Mouse (Mus musculus): ENCODE measurements at regions not wholly inside any gene's neighbourhood (a gene's known extent, or its start where the extent isn't known, plus 50 kb on each side); places are given as distances from the start of the nearest gene placed in this dataset.

GRCm38 (mm10) chr8:35877581-35877980, 112.0 kb downstream of the Gm19410 start:
- no peak for DNase-seq

DNA sequence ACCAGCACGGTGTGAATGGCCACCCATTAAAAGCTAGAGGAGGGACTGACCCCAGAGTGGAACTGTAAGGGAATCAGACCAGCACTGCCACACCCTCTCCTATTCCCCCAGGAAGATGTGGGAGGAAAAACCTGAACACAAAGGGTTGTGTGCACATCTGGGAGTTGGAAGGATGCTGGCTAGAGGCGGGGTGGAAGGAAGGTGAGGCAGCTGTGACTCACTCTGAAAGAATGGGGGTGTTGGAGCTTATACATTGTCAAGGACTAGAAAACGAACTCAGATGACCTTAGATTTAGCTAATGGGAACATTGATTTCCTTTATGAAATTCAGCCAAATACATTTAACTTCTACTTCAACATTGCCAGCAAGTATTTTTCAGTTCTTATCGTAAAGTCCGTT, 116.2 kb downstream of the Gm19410 start:
- DNase-seq = no peak

- no peak for DNase-seq
Measured at GRCm38 (mm10) chr8:35882638-35883455, 117.3 kb downstream of the Gm19410 start.

DNA sequence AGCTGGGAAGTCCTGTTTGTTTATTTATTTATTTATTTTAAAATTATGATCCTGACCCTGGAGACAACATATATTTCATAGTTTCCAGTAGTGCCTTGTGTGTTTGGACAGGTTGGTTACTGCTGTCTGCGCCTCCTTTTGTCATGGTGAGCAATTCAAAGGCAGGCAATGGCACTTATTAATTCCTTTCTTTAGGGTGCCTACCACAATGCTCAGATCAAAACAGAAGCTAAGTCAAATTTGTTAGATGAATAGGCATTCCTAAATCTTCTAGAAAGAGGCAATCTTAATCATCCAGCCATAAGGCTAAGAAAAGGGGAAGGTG, 117.8 kb downstream of the Gm19410 start:
- DNase-seq = no peak

DNA sequence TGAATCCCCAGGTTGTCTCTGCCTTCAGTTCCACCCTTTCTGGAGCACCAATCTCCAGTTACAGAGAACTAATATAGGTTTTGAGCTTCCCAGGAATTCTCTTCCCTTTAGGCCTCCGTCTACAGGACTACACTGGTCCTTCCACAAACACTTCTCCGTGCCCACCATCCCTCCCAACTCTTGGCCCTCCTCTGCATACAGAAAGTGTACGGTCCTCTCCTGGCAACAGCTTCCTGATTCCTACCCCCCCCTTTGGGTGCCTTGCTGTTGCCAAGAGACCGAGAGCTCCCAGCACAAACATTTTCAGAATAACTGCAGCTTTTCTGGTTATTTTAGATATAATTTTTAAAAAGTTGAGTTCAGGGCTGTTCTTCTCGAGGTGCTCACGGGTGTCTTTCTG, 119.0 kb downstream of the Gm19410 start:
- no peak for DNase-seq

DNA sequence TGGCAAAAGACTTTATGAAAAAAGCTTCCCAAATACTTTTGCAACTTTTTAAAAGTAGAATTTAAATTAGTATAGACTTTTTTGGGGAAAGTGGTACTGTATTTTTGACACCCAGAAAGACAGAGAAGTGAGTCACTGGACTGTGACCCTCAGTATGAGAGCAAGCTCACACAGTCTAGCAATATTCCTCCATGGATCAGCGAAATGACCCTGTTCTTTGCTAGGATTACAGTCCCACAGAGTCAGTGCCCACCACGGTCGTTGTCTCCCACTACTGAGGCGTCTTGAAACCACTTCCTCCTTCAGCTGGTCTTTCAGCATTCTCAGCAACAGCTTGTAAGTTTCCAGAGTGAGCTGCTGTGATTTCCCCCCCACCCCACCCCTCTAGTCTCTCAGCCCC, 124.5 kb downstream of the Gm19410 start:
- DNase-seq = no peak

- DNase-seq = no peak
Measured at GRCm38 (mm10) chr8:35891769-35892168, 126.2 kb downstream of the Gm19410 start.

- DNase-seq = no peak
Measured at GRCm38 (mm10) chr8:35898493-35898892, 132.9 kb downstream of the Gm19410 start.

GRCm38 (mm10) chr8:35901490-35901889, 135.9 kb downstream of the Gm19410 start:
- DNase-seq = no peak

DNA sequence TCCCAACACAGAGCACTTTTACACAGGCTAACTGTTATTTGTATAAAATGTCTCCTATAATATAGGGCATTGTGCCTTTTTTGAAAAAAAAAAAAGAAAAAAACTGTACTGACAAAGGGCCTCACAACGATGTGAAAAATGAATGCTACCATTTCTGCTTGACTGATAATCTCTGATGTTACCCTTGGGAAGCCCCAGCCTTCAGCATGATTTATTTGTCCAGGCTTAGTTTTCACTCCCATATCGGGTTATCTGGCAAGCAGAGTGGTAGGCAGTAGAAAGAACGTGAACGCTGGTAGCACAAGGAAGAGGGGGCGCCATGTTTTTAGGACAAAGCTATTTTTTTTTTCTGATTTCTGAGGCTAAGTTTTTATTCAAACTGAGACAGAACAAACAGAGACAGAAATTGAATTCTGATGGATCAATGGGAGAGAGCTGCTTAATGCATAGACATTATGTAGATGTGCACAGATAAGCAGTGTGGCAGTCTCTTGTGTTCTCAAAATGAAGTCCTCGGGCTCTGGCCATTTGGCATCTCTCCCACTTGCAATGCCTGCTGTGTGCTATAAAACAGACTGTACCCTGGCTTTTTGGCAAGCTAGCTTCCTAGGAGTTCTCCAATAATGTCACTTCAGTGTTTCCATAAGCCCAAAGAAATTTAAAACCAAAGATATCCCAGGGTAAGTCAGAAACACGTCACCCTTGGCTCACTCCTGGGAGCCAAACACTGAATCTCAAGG, 139.3 kb downstream of the Gm19410 start:
- peak; percentile 70 for DNase-seq

GRCm38 (mm10) chr8:35907998-35908397, 142.4 kb downstream of the Gm19410 start:
- no peak for DNase-seq

GRCm38 (mm10) chr8:35912264-35912663, 146.7 kb downstream of the Gm19410 start:
- no peak for DNase-seq

GRCm38 (mm10) chr8:35915878-35916518, 150.4 kb downstream of the Gm19410 start:
- no peak for DNase-seq

DNA sequence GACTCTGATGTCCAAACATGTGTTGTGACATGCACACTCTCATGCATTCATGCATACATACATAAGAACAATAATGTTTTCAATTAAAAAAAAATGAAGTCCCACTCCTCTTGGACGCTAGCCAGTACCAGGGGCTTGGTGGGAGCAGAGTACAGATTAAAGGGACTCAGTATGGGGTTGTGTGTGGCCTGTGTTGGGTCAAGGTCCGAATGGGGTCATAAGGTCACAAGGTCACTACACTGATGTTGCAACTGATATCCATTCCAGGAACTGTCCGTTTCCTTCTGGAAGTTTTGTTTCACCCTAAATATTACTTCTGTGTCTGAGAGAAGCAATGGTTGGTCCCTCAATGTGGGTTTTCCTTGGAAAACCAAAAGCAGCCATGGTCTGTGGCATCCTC, 152.0 kb downstream of the Gm19410 start:
- DNase-seq = no peak

DNA sequence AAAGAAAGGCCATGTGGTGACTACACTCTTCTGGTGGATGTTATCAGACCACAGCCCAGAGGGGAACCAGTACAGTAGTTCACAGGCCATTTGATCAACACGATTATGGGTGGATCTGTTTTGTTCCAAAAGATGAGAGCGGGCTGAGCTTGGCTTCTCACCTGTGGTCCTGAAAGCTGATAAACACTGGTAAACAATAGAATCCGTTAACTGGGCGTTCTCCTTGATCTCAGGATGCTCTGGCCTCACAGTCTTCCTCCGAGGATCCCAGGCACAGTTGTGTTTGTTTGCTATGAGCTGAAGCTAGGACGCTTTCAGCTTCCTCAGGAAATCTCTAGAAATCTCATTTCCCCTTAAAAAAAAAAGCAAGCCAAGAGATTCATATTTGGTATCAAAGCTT, 153.9 kb downstream of the Gm19410 start:
- no peak for DNase-seq

GRCm38 (mm10) chr8:35919859-35920675, 154.5 kb downstream of the Gm19410 start:
- no peak for DNase-seq

GRCm38 (mm10) chr8:35924026-35924425, 158.4 kb downstream of the Gm19410 start:
- peak; percentile 85 for DNase-seq

GRCm38 (mm10) chr8:35927408-35927871, 161.8 kb downstream of the Gm19410 start:
- peak; percentile 19 for DNase-seq

DNA sequence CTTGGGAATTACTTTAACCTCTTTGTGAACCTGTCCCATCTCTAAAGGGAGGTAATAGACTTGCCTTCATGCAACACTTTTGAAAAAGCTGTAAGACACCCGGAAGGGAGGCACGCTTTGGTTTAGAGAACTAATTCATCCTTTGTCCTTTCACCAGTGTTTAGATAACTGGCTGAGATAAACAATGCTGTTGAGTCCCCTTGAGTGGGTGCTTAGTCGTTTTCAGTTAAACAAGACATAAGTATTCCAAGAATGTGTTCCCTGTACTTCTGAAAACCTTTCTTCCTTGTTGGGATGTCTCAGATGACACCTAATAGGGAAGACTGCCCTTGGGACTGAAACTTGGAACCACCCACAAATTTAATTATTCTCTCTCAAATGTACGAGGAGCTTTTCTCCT, 164.7 kb downstream of the Gm19410 start:
- DNase-seq = no peak

DNA sequence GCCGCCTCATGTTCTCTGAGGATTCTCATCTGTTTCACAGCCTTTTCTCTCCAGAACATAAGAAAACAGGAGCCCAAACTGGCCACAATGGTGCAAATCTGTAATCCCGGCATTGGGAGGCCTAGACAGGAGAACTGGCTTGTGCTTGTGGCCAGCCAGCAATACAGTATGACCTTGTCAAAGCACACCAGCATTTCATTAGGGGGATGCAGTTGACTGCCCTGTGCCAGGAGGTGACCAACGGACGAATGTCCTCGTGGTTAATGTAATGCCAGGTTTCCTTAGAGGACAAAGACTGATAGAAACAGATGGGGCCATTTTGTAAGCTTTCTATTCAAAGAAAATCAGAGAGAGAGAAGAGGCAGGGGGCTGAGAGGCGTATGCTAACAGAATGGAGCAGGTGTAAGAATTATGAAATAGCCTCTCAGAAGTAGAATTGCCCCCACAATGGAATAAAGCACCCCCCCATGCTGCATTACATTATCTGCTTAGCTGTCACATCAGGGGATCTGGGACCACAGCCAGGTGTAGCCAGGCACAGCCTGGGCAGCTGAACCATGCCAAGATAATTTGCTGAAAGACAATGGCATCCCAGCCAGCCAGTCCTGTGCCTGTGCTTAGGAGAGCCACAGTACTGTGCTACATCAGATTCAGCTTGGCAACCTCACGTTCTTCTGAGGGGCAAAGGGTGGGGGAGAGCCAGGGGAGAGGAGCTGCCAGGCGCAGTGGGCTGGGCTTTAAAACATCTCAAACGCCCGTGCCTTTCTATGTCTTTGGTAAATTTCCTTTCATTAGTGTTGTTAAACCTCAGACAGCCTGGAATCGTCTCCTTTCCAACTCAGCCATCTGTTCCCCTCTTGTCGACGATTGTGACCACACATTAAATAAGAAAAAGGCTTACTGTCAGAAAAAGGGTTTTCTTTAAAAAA, 167.9 kb downstream of the Gm19410 start:
- DNase-seq = peak; percentile 96

DNA sequence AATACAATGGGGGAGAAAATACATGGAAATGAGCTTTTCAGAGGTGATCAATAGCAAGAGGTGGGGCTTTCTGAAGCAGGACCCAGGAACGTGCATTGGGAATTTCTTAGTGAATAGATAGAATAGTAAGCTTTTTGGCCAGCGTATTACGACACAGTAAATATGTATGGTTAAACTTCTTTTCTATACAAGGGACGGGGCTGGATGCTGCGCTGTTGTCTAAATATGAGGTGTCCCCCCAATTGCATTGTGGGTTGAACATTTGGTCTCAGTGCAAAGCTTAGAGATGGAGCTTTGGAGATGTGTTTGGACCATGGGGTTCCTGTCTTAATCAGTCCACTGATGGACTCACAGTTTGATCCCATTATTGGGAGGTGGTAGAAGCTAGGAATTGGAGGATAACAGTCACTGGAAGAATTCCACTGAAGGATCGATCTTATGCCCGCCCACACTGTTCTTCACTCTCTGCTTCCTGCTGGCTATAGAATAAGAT, 168.6 kb downstream of the Gm19410 start:
- no peak for DNase-seq

DNA sequence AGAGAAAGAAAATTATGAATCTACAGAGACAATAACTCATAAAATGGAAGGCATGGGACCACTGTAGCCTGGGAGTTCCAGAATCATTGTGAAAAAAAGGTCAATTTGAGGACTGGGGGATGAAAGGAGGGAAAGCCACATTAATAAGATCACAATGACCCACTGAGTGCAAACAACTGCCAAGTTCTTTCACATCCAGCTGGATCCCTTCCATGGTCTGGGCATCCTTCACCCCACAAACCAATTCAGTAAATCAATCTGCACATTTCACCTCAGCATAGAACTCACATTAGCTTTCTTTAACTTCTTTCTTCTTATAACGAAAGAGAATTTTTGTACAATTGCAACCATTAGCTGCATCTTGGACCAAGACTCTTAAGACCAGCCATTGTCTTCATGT, 169.4 kb downstream of the Gm19410 start:
- peak; percentile 54 for DNase-seq
